Mouse (Mus musculus): Measurements from ENCODE around the gene Il15. TPM values are rescaled to one million over a fixed set of nuclear protein-coding genes. Genes with fewer than 3 reads are reported as not detected.

Il15 gene
- polyA plus RNA-seq, 1 experiment from 2014 or later: 1.2 TPM

- 91% methylated on average over 8 of the region's 8 CpGs for WGBS
- DNase-seq (ENCODE audit: low spot score) (no peak), ATAC-seq (ENCODE audit: insufficient read depth, low FRiP score, low TSS enrichment) (no peak)
- Histone ChIP-seq H3K27ac (ENCODE audit: low read depth, low read length) (no peak overlapping the region), H3K4me2 (ENCODE audit: low read depth) (no peak overlapping the region), H3K9me3 (ENCODE audit: control insufficient read depth, low read length) (no peaks in the 10 kb centered on the region), H3K4me1 (ENCODE audit: control insufficient read depth, insufficient read depth, low read length) (no peaks in the 10 kb centered on the region), H3K36me3 (ENCODE audit: control insufficient read depth, insufficient read depth, low read length) (no peaks in the 10 kb centered on the region), H3K9ac (ENCODE audit: low read length) (no peak overlapping the region), H3K4me3 (ENCODE audit: low read depth, low read length) (no peak overlapping the region), H3K27me3 (ENCODE audit: control insufficient read depth, insufficient read depth, low read length) (no peaks in the 10 kb centered on the region)
Observed at GRCm38 (mm10) chr8:82331675-82332234, 71.3 kb downstream of the Il15 start.

DNA sequence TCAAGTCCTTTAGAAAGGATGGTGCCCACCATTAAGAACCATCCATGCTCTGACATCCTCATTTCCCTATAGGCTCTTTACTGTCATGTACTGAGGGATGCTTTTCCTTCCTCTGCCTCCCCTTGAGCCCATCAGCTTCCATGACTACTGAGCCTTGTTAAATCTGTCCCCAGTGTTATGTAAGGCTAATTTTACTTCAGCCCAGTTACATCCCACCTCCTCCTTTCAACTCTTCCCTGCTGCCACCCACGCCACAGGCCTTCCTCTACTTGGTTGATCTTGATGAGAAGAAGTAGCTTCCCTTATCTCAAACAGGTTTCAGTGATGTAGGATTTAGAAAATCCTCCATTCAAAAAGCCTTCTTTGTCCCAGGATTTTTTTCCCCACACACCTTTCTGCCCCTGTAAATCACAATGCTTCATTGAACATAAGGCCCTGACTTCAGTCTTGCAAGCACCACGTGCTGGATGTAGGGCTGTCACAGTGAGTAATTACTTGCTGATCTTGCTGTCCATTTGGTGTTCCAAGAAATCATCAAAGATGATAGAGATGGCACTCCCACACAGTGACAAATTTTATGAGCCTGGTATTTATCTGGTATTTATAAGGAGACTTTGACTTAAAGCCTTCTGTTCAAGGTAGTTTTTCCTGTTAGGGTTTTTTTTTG, 74.9 kb downstream of the Il15 start:
- H3K4me1 ChIP-seq (ENCODE audit: control insufficient read depth, insufficient read depth, low read length): no peaks in the 10 kb centered on the region
- no peak for ATAC-seq (ENCODE audit: insufficient read depth, low FRiP score, low TSS enrichment)
- no peak overlapping the region for H3K9ac ChIP-seq (ENCODE audit: low read length)
- H3K27me3 ChIP-seq (ENCODE audit: control insufficient read depth, insufficient read depth, low read length): no peaks in the 10 kb centered on the region
- no peak for DNase-seq (ENCODE audit: low spot score)
- H3K27ac ChIP-seq (ENCODE audit: low read depth, low read length): no peak overlapping the region
- H3K9me3 ChIP-seq (ENCODE audit: control insufficient read depth, low read length): no peaks in the 10 kb centered on the region
- H3K36me3 ChIP-seq (ENCODE audit: control insufficient read depth, insufficient read depth, low read length): no peaks in the 10 kb centered on the region
- no peak overlapping the region for H3K4me3 ChIP-seq (ENCODE audit: low read depth, low read length)
- WGBS: 61% methylated on average over 2 of the region's 2 CpGs
- no peak overlapping the region for H3K4me2 ChIP-seq (ENCODE audit: low read depth)

DNA sequence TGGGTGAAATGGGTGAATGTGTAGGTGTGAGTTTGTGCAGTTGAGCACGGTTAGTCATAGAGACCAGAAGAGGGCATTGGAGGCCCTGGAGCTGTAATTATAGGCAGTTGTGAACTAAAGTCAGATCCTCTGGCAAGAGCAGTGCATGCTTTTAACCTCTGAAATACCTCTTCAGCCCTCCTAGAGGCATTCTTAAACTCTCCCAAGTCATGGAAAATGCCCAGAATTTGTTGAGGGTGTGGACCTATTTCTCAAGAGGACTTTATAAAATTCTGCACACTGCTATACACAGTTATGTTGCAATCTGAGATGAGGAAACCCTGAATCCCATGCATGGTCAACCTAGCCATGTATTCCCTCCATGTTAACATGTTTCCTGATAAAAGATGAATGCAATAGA, 77.0 kb downstream of the Il15 start:
- Histone ChIP-seq H3K4me3 (ENCODE audit: low read depth, low read length) (no peak overlapping the region), H3K27ac (ENCODE audit: low read depth, low read length) (no peak overlapping the region), H3K36me3 (ENCODE audit: control insufficient read depth, insufficient read depth, low read length) (no peaks in the 10 kb centered on the region), H3K9me3 (ENCODE audit: control insufficient read depth, low read length) (no peaks in the 10 kb centered on the region), H3K27me3 (ENCODE audit: control insufficient read depth, insufficient read depth, low read length) (no peaks in the 10 kb centered on the region), H3K4me1 (ENCODE audit: control insufficient read depth, insufficient read depth, low read length) (no peaks in the 10 kb centered on the region), H3K9ac (ENCODE audit: low read length) (no peak overlapping the region), H3K4me2 (ENCODE audit: low read depth) (no peak overlapping the region)
- DNase-seq (ENCODE audit: low spot score): no peak
- ATAC-seq (ENCODE audit: insufficient read depth, low FRiP score, low TSS enrichment): no peak
- WGBS: 86% methylated on average over 1 of the region's 1 CpGs

DNA sequence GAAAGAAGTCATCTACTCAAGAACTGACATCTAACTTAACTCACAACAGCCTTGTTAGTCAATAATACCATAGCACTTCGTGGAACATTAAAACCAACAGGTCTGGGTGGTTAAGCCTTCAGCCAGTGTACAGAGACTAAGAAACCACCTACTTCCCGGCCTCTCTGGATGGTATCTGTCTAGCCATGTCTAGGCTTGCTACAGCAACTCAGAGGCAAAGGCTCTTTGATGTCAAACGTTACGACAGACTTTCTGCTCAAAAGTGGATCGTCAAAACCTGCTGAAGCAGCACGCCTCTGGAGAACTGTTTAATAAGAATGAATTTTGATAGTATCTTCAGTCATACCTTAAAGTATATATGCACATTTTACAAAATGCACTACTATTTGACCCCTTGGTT, 77.4 kb downstream of the Il15 start:
- DNase-seq (ENCODE audit: low spot score) (no peak), ATAC-seq (ENCODE audit: insufficient read depth, low FRiP score, low TSS enrichment) (no peak)
- H3K9me3 ChIP-seq (ENCODE audit: control insufficient read depth, low read length): no peaks in the 10 kb centered on the region
- WGBS: 86% methylated on average over 6 of the region's 6 CpGs
- no peak overlapping the region for H3K27ac ChIP-seq (ENCODE audit: low read depth, low read length)
- H3K4me1 ChIP-seq (ENCODE audit: control insufficient read depth, insufficient read depth, low read length): no peaks in the 10 kb centered on the region
- no peaks in the 10 kb centered on the region for H3K36me3 ChIP-seq (ENCODE audit: control insufficient read depth, insufficient read depth, low read length)
- H3K4me2 ChIP-seq (ENCODE audit: low read depth): no peak overlapping the region
- no peak overlapping the region for H3K4me3 ChIP-seq (ENCODE audit: low read depth, low read length)
- no peaks in the 10 kb centered on the region for H3K27me3 ChIP-seq (ENCODE audit: control insufficient read depth, insufficient read depth, low read length)
- H3K9ac ChIP-seq (ENCODE audit: low read length): no peak overlapping the region

- Histone ChIP-seq H3K4me2 (ENCODE audit: low read depth) (no peak overlapping the region), H3K4me1 (ENCODE audit: control insufficient read depth, insufficient read depth, low read length) (no peaks in the 10 kb centered on the region), H3K27me3 (ENCODE audit: control insufficient read depth, insufficient read depth, low read length) (no peaks in the 10 kb centered on the region), H3K27ac (ENCODE audit: low read depth, low read length) (no peak overlapping the region), H3K4me3 (ENCODE audit: low read depth, low read length) (no peak overlapping the region), H3K36me3 (ENCODE audit: control insufficient read depth, insufficient read depth, low read length) (no peaks in the 10 kb centered on the region), H3K9ac (ENCODE audit: low read length) (no peak overlapping the region), H3K9me3 (ENCODE audit: control insufficient read depth, low read length) (no peaks in the 10 kb centered on the region)
- ATAC-seq (ENCODE audit: insufficient read depth, low FRiP score, low TSS enrichment) (no peak), DNase-seq (ENCODE audit: low spot score) (no peak)
- 88% methylated on average over 3 of the region's 3 CpGs for WGBS
Observed at GRCm38 (mm10) chr8:82317446-82317845, 85.6 kb downstream of the Il15 start.

DNA sequence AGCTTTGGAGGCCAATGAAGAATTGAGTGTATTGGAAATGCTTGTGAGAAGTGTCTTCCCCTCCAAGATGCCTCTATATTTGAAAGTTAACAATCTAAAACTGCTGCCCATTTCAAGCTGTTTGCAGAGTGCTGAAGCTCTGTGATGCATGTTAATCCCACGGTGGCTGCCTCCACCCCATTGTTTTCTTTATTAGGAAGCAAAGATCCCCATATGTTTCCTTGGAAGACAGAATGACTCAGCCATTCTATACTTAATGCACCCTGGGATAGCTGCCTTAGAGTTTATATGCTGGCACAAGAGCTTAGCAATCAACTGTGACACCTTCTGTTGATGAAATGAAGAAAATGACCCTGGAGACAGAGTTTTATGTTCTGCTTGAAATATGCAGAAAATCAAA, 96.6 kb downstream of the Il15 start:
- Histone ChIP-seq H3K4me2 (ENCODE audit: low read depth) (no peak overlapping the region), H3K4me1 (ENCODE audit: control insufficient read depth, insufficient read depth, low read length) (no peaks in the 10 kb centered on the region), H3K27me3 (ENCODE audit: control insufficient read depth, insufficient read depth, low read length) (no peaks in the 10 kb centered on the region), H3K27ac (ENCODE audit: low read depth, low read length) (no peak overlapping the region), H3K36me3 (ENCODE audit: control insufficient read depth, insufficient read depth, low read length) (no peaks in the 10 kb centered on the region), H3K9ac (ENCODE audit: low read length) (no peak overlapping the region), H3K9me3 (ENCODE audit: control insufficient read depth, low read length) (no peaks in the 10 kb centered on the region), H3K4me3 (ENCODE audit: low read depth, low read length) (no peak overlapping the region)
- no peak for ATAC-seq (ENCODE audit: insufficient read depth, low FRiP score, low TSS enrichment)
- 47% methylated on average over 1 of the region's 1 CpGs for WGBS
- no peak for DNase-seq (ENCODE audit: low spot score)

- 93% methylated on average over 2 of the region's 2 CpGs for WGBS
- Histone ChIP-seq H3K36me3 (ENCODE audit: control insufficient read depth, insufficient read depth, low read length) (no peaks in the 10 kb centered on the region), H3K9me3 (ENCODE audit: control insufficient read depth, low read length) (no peaks in the 10 kb centered on the region), H3K27me3 (ENCODE audit: control insufficient read depth, insufficient read depth, low read length) (no peaks in the 10 kb centered on the region), H3K4me3 (ENCODE audit: low read depth, low read length) (no peak overlapping the region), H3K9ac (ENCODE audit: low read length) (no peak overlapping the region), H3K4me1 (ENCODE audit: control insufficient read depth, insufficient read depth, low read length) (no peaks in the 10 kb centered on the region), H3K4me2 (ENCODE audit: low read depth) (no peak overlapping the region), H3K27ac (ENCODE audit: low read depth, low read length) (no peak overlapping the region)
- DNase-seq (ENCODE audit: low spot score) (no peak), ATAC-seq (ENCODE audit: insufficient read depth, low FRiP score, low TSS enrichment) (no peak)
Observed at GRCm38 (mm10) chr8:82296256-82296655, 106.8 kb downstream of the Il15 start.

GRCm38 (mm10) chr8:82291659-82292058, 111.4 kb downstream of the Il15 start:
- Histone ChIP-seq H3K4me1 (ENCODE audit: control insufficient read depth, insufficient read depth, low read length) (no peaks in the 10 kb centered on the region), H3K9me3 (ENCODE audit: control insufficient read depth, low read length) (no peaks in the 10 kb centered on the region)

GRCm38 (mm10) chr8:82285866-82286265, 117.2 kb downstream of the Il15 start:
- H3K9ac ChIP-seq (ENCODE audit: low read length): no peak overlapping the region
- no peaks in the 10 kb centered on the region for H3K4me1 ChIP-seq (ENCODE audit: control insufficient read depth, insufficient read depth, low read length)
- H3K36me3 ChIP-seq (ENCODE audit: control insufficient read depth, insufficient read depth, low read length): no peaks in the 10 kb centered on the region
- H3K27ac ChIP-seq (ENCODE audit: low read depth, low read length): no peak overlapping the region
- no peak overlapping the region for H3K4me2 ChIP-seq (ENCODE audit: low read depth)
- WGBS: 96% methylated on average over 3 of the region's 3 CpGs
- H3K27me3 ChIP-seq (ENCODE audit: control insufficient read depth, insufficient read depth, low read length): no peaks in the 10 kb centered on the region
- no peaks in the 10 kb centered on the region for H3K9me3 ChIP-seq (ENCODE audit: control insufficient read depth, low read length)
- DNase-seq (ENCODE audit: low spot score): no peak
- no peak for ATAC-seq (ENCODE audit: insufficient read depth, low FRiP score, low TSS enrichment)
- no peak overlapping the region for H3K4me3 ChIP-seq (ENCODE audit: low read depth, low read length)

More at GRCm38 (mm10) chr8:82291659-82292058, 111.4 kb downstream of the Il15 start:
- WGBS: 78% methylated on average over 5 of the region's 5 CpGs
- H3K9ac ChIP-seq (ENCODE audit: low read length): no peak overlapping the region
- no peaks in the 10 kb centered on the region for H3K36me3 ChIP-seq (ENCODE audit: control insufficient read depth, insufficient read depth, low read length)
- no peak overlapping the region for H3K27ac ChIP-seq (ENCODE audit: low read depth, low read length)
- no peaks in the 10 kb centered on the region for H3K27me3 ChIP-seq (ENCODE audit: control insufficient read depth, insufficient read depth, low read length)
- no peak overlapping the region for H3K4me3 ChIP-seq (ENCODE audit: low read depth, low read length)
- ATAC-seq (ENCODE audit: insufficient read depth, low FRiP score, low TSS enrichment) (no peak), DNase-seq (ENCODE audit: low spot score) (no peak)
- H3K4me2 ChIP-seq (ENCODE audit: low read depth): no peak overlapping the region

All from neural tube, embryonic 11.5 days (tissue).